7 mouse cellular contexts compared by ENCODE assay signal in genomic region chr13:40730651-40731178, GRCm38 (mm10). TPM values are rescaled to one million over a fixed set of nuclear protein-coding genes. Genes with fewer than 3 reads are reported as not detected.
DNase-seq lines count a peak whose midpoint lies in the region; ATAC-seq and TF ChIP-seq lines count a peak whose summit lies in the region.

No protein-coding gene starts in this region.

- peaks cover 2% of the 10 kb centered on the region; the same call in 1 of the 2 replicates for H3K4me1 ChIP-seq in limb, embryonic 14.5 days (ENCODE audit: control insufficient read depth, insufficient read depth, low read length)

- H3K9me3 ChIP-seq in limb, embryonic 14.5 days (ENCODE audit: control insufficient read depth, low read length), result no peaks in the 10 kb centered on the region

- TF ChIP-seq POLR2A in limb, embryonic 14.5 days (IDR thresholded peaks at IDR 0.05; ENCODE audit: borderline replicate concordance, extremely low read depth, insufficient read depth, insufficient read length), result no peak

- H3K4me2 ChIP-seq in limb, embryonic 14.5 days (replicated peaks; ENCODE audit: low read depth, low read length, severe bottlenecking), result peak overlapping the region; percentile 54

- WGBS in limb, embryonic 14.5 days, result under 1% methylated on average over 35 of the region's 41 CpGs

- H3K9ac ChIP-seq in limb, embryonic 14.5 days (ENCODE audit: low read depth, low read length, severe bottlenecking), result peak overlapping the region; percentile 77

- no peaks in the 10 kb centered on the region for H3K36me3 ChIP-seq in limb, embryonic 14.5 days (ENCODE audit: control insufficient read depth, insufficient read depth, low read length)

- ATAC-seq in limb, embryonic 14.5 days (ENCODE audit: low FRiP score, low read depth), result peak; percentile 45

- DNase-seq in urinary bladder, postnatal 14 days (ENCODE audit: low spot score), result peak; percentile 31
- DNase-seq in urinary bladder, postnatal 25 days (ENCODE audit: low spot score), result no peak
- DNase-seq in embryo, embryonic 10.5 days (ENCODE audit: low spot score), result peak; percentile 87
- DNase-seq in heart, postnatal 10 days, result peak; percentile 57 to 61
- DNase-seq in limb, embryonic 14.5 days (ENCODE audit: low spot score), result peak; percentile 63
- DNase-seq in neural tube, embryonic 10.5 days (ENCODE audit: extremely low spot score, low spot score), result peak; percentile 84
- no peak for DNase-seq in right cerebral cortex, postnatal 14 days

- peak overlapping the region; percentile 85 for H3K27ac ChIP-seq in limb, embryonic 14.5 days (replicated peaks; ENCODE audit: low read depth, low read length)

- peaks cover 78% of the 10 kb centered on the region for H3K27me3 ChIP-seq in limb, embryonic 14.5 days (ENCODE audit: control insufficient read depth, insufficient read depth, low read length)

- intact Hi-C loops in heart, postnatal 10 days (cut with DNase I), result no loop called here

- H3K4me3 ChIP-seq in limb, embryonic 14.5 days (replicated peaks; ENCODE audit: low read length), result peak overlapping the region; percentile 51

RNA-seq across cellular contexts. Expression of gene Tfap2a, which starts 7.5 kb away (rescaled TPM):
- total RNA-seq in heart, postnatal 10 days (2021), result under 1 TPM; 0.22 TPM
- 21.5 and 23.9 TPM in 2 replicates for polyA plus RNA-seq in limb, embryonic 14.5 days (2012; rRNA removed)
- 9.6 and 12.8 TPM in 2 replicates for polyA plus RNA-seq in limb, embryonic 14.5 days (2014; fragmentation: Nextera tagmentation; extraction: Ambion mirVana)

Comparison
In these comparisons a context has a peak if more than half of its experiments do, and no peak if none do; other contexts are left out.
1. DNase-seq: peak in urinary bladder, postnatal 14 days (single experiment), embryo, embryonic 10.5 days (single experiment), heart, postnatal 10 days (2 of 2), limb, embryonic 14.5 days (single experiment) and neural tube, embryonic 10.5 days (single experiment); none in urinary bladder, postnatal 25 days (single experiment) and right cerebral cortex, postnatal 14 days (single experiment).